Mouse (Mus musculus): Measurements from ENCODE around the gene Galnt15. TPM values are rescaled to one million over a fixed set of nuclear protein-coding genes. Genes with fewer than 3 reads are reported as not detected.

Gene Galnt15
- 1.6 and 2.1 TPM in 2 replicates for polyA plus RNA-seq (2015; fragmentation: Nextera tagmentation; extraction: Ambion mirVana)

DNA sequence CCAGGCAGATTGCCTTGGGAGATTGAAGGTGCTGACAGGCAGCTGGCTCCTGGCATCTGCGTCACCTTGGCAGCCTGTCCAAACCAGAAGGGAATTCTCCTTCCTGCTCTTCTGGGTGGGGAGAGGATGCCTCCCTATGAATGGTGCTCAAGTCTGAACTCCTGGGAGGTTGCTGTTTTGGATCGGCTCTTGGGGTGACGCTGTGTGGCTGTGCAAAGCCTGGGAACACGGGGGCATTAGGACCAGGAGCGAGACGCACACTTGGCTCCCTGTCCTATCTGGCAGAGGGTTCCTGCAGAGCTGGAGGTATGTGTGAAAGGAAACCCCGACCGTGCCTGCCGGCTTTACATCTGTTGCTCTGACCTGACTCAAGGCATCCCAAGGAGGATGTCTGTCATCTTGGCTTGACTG, at the start of gene Galnt15:
Galnt15 (plus strand) TSS at position 309 of the 411 bp plus-strand sequence.

DNA sequence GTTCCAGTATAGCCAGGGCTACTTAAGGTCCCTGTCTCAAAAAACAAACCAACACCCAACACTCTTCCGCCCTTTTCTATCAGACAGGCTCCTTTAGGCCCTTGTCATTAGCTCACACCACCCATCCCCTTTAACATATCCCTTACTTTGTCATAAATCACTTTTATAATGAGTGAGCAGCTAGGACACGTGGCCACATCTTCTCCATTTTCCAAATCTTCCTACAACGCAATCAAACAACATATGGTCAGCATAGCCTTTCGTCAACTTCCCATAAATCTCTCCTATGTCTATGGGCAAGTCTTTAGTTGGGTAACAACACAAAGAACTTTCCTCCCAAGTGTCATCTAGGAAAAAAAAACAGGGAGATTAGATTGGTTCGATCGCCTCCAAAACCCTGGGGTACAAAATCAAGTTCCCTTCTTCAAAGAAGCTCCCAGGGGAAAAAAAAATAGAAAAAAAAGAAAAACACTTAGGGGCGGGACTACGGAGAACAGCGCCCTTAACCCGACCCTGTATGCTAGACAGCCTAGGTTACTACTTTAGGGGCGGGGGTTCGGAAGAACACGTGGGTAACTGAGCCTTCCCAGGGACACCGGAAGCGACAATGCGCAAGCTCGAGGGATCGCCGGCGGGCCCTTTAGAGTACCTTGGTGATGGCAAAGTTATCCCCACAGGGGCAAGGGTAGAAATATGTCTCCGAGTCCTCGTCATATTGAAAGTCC, 56.1 kb downstream of the Galnt15 start, which contains the start of gene Oxnad1:
Oxnad1 (plus strand) TSS at position 614 of the 725 bp plus-strand sequence.

GRCm38 (mm10) chr14:32085486-32086201, 56.9 kb downstream of the Galnt15 start, which contains the start of gene Dph3:
TSS of gene Dph3 (minus strand) at chr14:32085729.

Other genes starting within 250 kb of the Galnt15 start
- gene Ankrd28, start 198.3 kb upstream of the Galnt15 start, polyA plus RNA-seq (2015; fragmentation: Nextera tagmentation; extraction: Ambion mirVana): 6.2 and 7.3 TPM in 2 replicates
- 23.4 and 27.6 TPM in 2 replicates for gene Oxnad1, start 56.4 kb downstream of the Galnt15 start, polyA plus RNA-seq (2015; fragmentation: Nextera tagmentation; extraction: Ambion mirVana)
- 88.8 and 92.0 TPM in 2 replicates for gene Dph3, start 56.7 kb downstream of the Galnt15 start, polyA plus RNA-seq (2015; fragmentation: Nextera tagmentation; extraction: Ambion mirVana)
- not detected in 2 replicates for gene Msmb, start 113.0 kb downstream of the Galnt15 start, polyA plus RNA-seq (2015; fragmentation: Nextera tagmentation; extraction: Ambion mirVana)
- gene Ncoa4, start 130.9 kb downstream of the Galnt15 start, polyA plus RNA-seq (2015; fragmentation: Nextera tagmentation; extraction: Ambion mirVana): 34.0 and 55.2 TPM in 2 replicates
- 398 and 412 TPM in 2 replicates for gene Timm23, start 172.9 kb downstream of the Galnt15 start, polyA plus RNA-seq (2015; fragmentation: Nextera tagmentation; extraction: Ambion mirVana)
- 16.9 and 17.5 TPM in 2 replicates for gene Parg, start 173.0 kb downstream of the Galnt15 start, polyA plus RNA-seq (2015; fragmentation: Nextera tagmentation; extraction: Ambion mirVana)